Mouse (Mus musculus) lung, adult 2 months (tissue): ENCODE data around the gene Fbxo46.

Source experiments
- CTCF ChIP-seq: fragments of 200-500 bp; IDR thresholded peaks from 2 replicates; pipeline ENCODE4 v1.5.1; 2011; ENCODE audit warnings: mild to moderate bottlenecking, low read length, control low read depth; ENCODE audit not compliant: insufficient read depth
- POLR2A ChIP-seq: fragments of 200-500 bp; IDR thresholded peaks from 2 replicates; pipeline ENCODE4 v1.6.1; 2011; ENCODE audit warnings: low read depth, mild to moderate bottlenecking, control low read depth, low read length, borderline replicate concordance; ENCODE audit errors: extremely low read depth

DNA sequence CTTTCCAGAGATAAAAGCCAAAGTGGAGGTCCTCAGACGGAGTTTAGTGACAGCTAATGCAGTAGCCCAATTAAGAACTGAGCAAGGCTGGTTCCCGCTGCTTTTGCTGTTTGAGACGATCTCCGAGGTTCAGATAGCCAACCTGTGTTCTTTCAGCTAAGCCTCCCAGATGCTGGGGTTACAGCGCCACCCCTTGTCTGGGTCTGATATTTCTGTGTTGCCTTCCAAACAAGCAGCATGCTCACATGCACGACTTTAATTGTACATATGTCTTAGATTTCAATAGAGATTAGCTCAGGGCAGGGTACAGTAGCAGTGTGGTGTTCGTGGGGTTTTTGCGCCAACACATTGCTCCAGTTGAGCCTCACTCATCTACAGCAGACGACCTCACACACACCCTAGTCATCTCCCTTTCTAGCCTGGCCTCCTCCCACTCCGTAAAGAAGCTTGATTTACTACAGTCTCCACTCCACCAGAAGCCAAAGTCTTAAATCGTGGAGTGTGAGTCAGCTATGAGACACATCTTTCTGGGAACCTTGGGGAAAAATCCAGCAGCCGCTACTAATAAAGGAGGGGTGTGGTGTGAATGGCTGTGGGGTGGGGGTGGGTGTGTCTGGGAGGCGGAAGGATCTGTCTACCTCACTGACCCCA lies 36.3 kb downstream of the Fbxo46 start:
- TF ChIP-seq CTCF (no peak), POLR2A (no peak)
